Mouse (Mus musculus) CH12.LX (cell line): ENCODE measurements at regions not wholly inside any gene's neighbourhood (a gene's known extent, or its start where the extent isn't known, plus 50 kb on each side); places are given as distances from the start of the nearest gene placed in this dataset.

ENCODE experiments used
- DNase-seq: peaks from one replicate; pipeline ENCODE4 v3.0.0-alpha.2; 2013; ENCODE audit errors: extremely low read depth
- H3K27ac ChIP-seq: 2 replicates; pipeline ENCODE4 v1.5.1; 2012; ENCODE audit warnings: low read depth, mild to moderate bottlenecking, control low read depth, moderate library complexity; ENCODE audit not compliant: insufficient read depth
- H3K27me3 ChIP-seq: replicated peaks from 2 replicates; pipeline ENCODE3; 2012; ENCODE audit warnings: inconsistent platforms
- H3K36me3 ChIP-seq, 2 experiments: replicated peaks in 1 of 2; 2 replicates each; pipeline versions ENCODE3 to v1.6.1; 2012; ENCODE audit warnings: inconsistent platforms in 1 of 2, low read length in 1 of 2, mild to moderate bottlenecking in 1 of 2, mixed read lengths in 1 of 2, moderate library complexity in 1 of 2; ENCODE audit not compliant: control insufficient read depth in 1 of 2, insufficient read depth in 1 of 2
- H3K4me1 ChIP-seq, 2 experiments: 2 replicates each; pipeline ENCODE4 v1.6.1; 2012; ENCODE audit warnings: inconsistent platforms in 1 of 2, moderate library complexity in 1 of 2; ENCODE audit not compliant: insufficient read depth in 2 of 2, control insufficient read depth in 1 of 2
- H3K4me2 ChIP-seq: 2 replicates; pipeline ENCODE4 v1.6.1; 2012; ENCODE audit warnings: low read depth, mild to moderate bottlenecking, control low read depth; ENCODE audit not compliant: poor library complexity, insufficient read depth, severe bottlenecking
- H3K4me3 ChIP-seq, 3 experiments: fragments of 150-350 bp in 1 of 3; sonication (generic) in 1 of 3; replicated peaks in 1 of 3; 2 replicates each; pipeline versions ENCODE3 to v1.5.1; 2011 to 2012; ENCODE audit warnings: low read depth in 2 of 3, low read length in 2 of 3, mild to moderate bottlenecking in 2 of 3, moderate library complexity in 2 of 3, control low read depth in 1 of 3, improper control_type of control experiment in 1 of 3, inconsistent platforms in 1 of 3, mixed read lengths in 1 of 3; ENCODE audit not compliant: poor library complexity in 1 of 3
- H3K79me2 ChIP-seq: replicated peaks from 2 replicates; pipeline ENCODE4 v1.6.1; 2012; ENCODE audit warnings: mild to moderate bottlenecking, moderate library complexity; ENCODE audit not compliant: control insufficient read depth, poor library complexity, insufficient read depth, severe bottlenecking; ENCODE audit errors: extremely low read depth
- H3K9ac ChIP-seq: 2 replicates; pipeline ENCODE4 v1.6.1; 2012; ENCODE audit warnings: low read depth, mild to moderate bottlenecking, control low read depth, moderate library complexity; ENCODE audit not compliant: insufficient read depth
- H3K9me3 ChIP-seq: replicated peaks from 2 replicates; pipeline ENCODE3; 2012; ENCODE audit warnings: low read length, inconsistent platforms, mixed read lengths
- E2F4 ChIP-seq: IDR thresholded peaks from 2 replicates; pipeline ENCODE4 v1.6.1; 2011; ENCODE audit warnings: low read depth, low read length, improper control_type of control experiment; ENCODE audit not compliant: insufficient replicate concordance
- GABPA ChIP-seq: IDR thresholded peaks from 2 replicates; pipeline ENCODE4 v1.6.1; 2012; ENCODE audit warnings: low read depth, low read length, improper control_type of control experiment, inconsistent platforms; ENCODE audit not compliant: insufficient replicate concordance
- JUN ChIP-seq: IDR thresholded peaks from 2 replicates; pipeline ENCODE4 v1.6.1; 2011; ENCODE audit warnings: low read depth, mild to moderate bottlenecking, low read length, improper control_type of control experiment, moderate library complexity; ENCODE audit not compliant: insufficient read depth
- JUND ChIP-seq: conservative IDR thresholded peaks from 2 replicates; pipeline ENCODE4 v1.6.1; 2011; ENCODE audit warnings: low read depth, low read length, improper control_type of control experiment
- MAFK ChIP-seq: IDR thresholded peaks from 2 replicates; pipeline ENCODE4 v1.6.1; 2011; ENCODE audit warnings: low read length, improper control_type of control experiment; ENCODE audit not compliant: insufficient replicate concordance
- MAX ChIP-seq: IDR thresholded peaks from 2 replicates; pipeline ENCODE4 v1.6.1; 2011; ENCODE audit warnings: low read length, improper control_type of control experiment
- MEF2A ChIP-seq: IDR thresholded peaks from 2 replicates; pipeline ENCODE4 v1.6.1; 2014; ENCODE audit warnings: low read depth, mild to moderate bottlenecking, inconsistent platforms, low read length, improper control_type of control experiment, borderline replicate concordance
- MXI1 ChIP-seq: IDR thresholded peaks from 2 replicates; pipeline ENCODE4 v1.6.1; 2011; ENCODE audit warnings: mild to moderate bottlenecking, low read depth, low read length, improper control_type of control experiment
- NRF1 ChIP-seq: IDR thresholded peaks from 2 replicates; pipeline ENCODE4 v1.6.1; 2014; ENCODE audit warnings: low read depth, mild to moderate bottlenecking, inconsistent platforms, low read length, improper control_type of control experiment, moderate library complexity
- PAX5 ChIP-seq: IDR thresholded peaks from 2 replicates; pipeline ENCODE4 v1.6.1; 2012; ENCODE audit warnings: low read length, inconsistent platforms, mixed read lengths
- RCOR1 ChIP-seq: conservative IDR thresholded peaks from 2 replicates; pipeline ENCODE4 v1.6.1; 2012; ENCODE audit warnings: low read depth, mild to moderate bottlenecking, inconsistent platforms, low read length, improper control_type of control experiment
- SMC3 ChIP-seq: IDR thresholded peaks from 2 replicates; pipeline ENCODE4 v1.6.1; 2011; ENCODE audit warnings: low read depth, low read length, improper control_type of control experiment
- USF1 ChIP-seq: IDR thresholded peaks from 2 replicates; pipeline ENCODE4 v1.6.1; 2014; ENCODE audit warnings: low read depth, mild to moderate bottlenecking, inconsistent platforms, low read length, improper control_type of control experiment
- ZC3H11A ChIP-seq: IDR thresholded peaks from 2 replicates; pipeline ENCODE4 v1.6.1; 2012; ENCODE audit warnings: low read depth, mild to moderate bottlenecking, inconsistent platforms, low read length, improper control_type of control experiment
- dilution Hi-C: fragments of 300-500 bp; cut with MboI; formaldehyde crosslinking; loops from 2 replicates; pipeline ENCODE4 v1.14.3; 2020; ENCODE audit warnings: low sequenced_read_pairs; ENCODE audit not compliant: extremely low pct_unique_long_range_greater_than_20kb, extremely low pct_ligation_motif_present
- in situ Hi-C: fragments of 300-500 bp; cut with MboI; formaldehyde crosslinking; loops from 3 replicates; pipeline ENCODE4 v1.14.3; 2019; ENCODE audit warnings: low sequenced_read_pairs, low pct_ligation_motif_present, low pct_unique_long_range_greater_than_20kb, mixed read lengths

GRCm38 (mm10) chr2:180392846-180393700 is 58.6 kb upstream of the Gata5 start:
- H3K4me3 ChIP-seq, result no peak overlapping the region
- no peaks in the 10 kb centered on the region for H3K36me3 ChIP-seq
- peaks cover 86% of the 10 kb centered on the region for H3K27me3 ChIP-seq
- H3K79me2 ChIP-seq, result no peaks in the 10 kb centered on the region
- no peak overlapping the region for H3K27ac ChIP-seq
- H3K4me1 ChIP-seq, result no peaks in the 10 kb centered on the region
- DNase-seq, result no peak
- H3K9me3 ChIP-seq, result no peaks in the 10 kb centered on the region
- dilution Hi-C loops (no loop called here), in situ Hi-C loops (no loop called here)
- TF ChIP-seq USF1 (no peak), JUND (no peak)
- H3K9ac ChIP-seq, result no peak overlapping the region
- no peak overlapping the region for H3K4me2 ChIP-seq

- H3K79me2 ChIP-seq, result no peaks in the 10 kb centered on the region
- in situ Hi-C loops, result no loop called here
- TF ChIP-seq MXI1, result no peak
- peak; percentile 84 for TF ChIP-seq MAFK
- TF ChIP-seq JUND, result no peak
- TF ChIP-seq PAX5, result no peak
- TF ChIP-seq E2F4, result no peak
- TF ChIP-seq SMC3, result no peak
- TF ChIP-seq, all 38 proteins: peak for 1
- Histone ChIP-seq H3K4me3 (no peak overlapping the region), H3K9ac (no peak overlapping the region), H3K36me3 (no peaks in the 10 kb centered on the region), H3K27ac (no peak overlapping the region), H3K4me2 (no peak overlapping the region), H3K27me3 (peaks cover 90% of the 10 kb centered on the region), H3K9me3 (no peaks in the 10 kb centered on the region), H3K4me1 (no peaks in the 10 kb centered on the region)
- dilution Hi-C loops, result no loop called here
- no peak for DNase-seq
Measured at GRCm38 (mm10) chr2:180392298-180392697, 57.8 kb upstream of the Gata5 start.

DNA sequence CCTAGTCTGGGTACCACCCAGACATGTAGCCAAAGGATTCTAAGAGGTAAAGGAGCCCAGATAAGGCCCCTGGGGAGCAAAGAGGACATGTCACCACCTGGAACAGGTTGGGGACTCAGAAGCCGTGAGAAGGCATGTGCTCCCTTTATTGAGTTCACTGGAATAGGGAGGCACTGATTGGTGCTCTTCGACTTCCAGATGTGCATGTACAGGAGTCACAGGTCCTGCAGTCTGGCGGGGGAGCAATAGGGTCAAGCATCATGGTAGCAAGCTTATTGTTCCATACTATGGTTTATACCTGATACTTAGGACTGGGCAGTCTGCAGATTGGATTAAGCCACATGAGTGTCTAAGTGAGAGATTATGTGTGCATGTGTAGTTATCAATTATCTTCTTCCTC is 56.9 kb upstream of the Gata5 start:
- Histone ChIP-seq H3K36me3 (no peaks in the 10 kb centered on the region), H3K27ac (no peak overlapping the region), H3K4me1 (no peaks in the 10 kb centered on the region), H3K4me2 (no peak overlapping the region), H3K9ac (no peak overlapping the region), H3K27me3 (peaks cover 93% of the 10 kb centered on the region), H3K4me3 (no peak overlapping the region), H3K9me3 (no peaks in the 10 kb centered on the region), H3K79me2 (no peaks in the 10 kb centered on the region)
- dilution Hi-C loops, result no loop called here
- DNase-seq, result no peak
- in situ Hi-C loops, result no loop called here
- TF ChIP-seq PAX5, result no peak
- no peak for TF ChIP-seq ZC3H11A
- TF ChIP-seq RCOR1, result no peak
- TF ChIP-seq NRF1, result no peak
- no peak for TF ChIP-seq MEF2A
- TF ChIP-seq GABPA, result no peak
- TF ChIP-seq MAX, result no peak
- TF ChIP-seq JUN, result no peak
- TF ChIP-seq, all 38 proteins: peak for 0
